Mouse (Mus musculus): ENCODE results near the gene Eif1ad. TPM values are rescaled to one million over a fixed set of nuclear protein-coding genes. Genes with fewer than 3 reads are reported as not detected.

The Eif1ad gene
- polyA plus RNA-seq, 1 experiment from 2014 or later = 54.9 TPM

DNA sequence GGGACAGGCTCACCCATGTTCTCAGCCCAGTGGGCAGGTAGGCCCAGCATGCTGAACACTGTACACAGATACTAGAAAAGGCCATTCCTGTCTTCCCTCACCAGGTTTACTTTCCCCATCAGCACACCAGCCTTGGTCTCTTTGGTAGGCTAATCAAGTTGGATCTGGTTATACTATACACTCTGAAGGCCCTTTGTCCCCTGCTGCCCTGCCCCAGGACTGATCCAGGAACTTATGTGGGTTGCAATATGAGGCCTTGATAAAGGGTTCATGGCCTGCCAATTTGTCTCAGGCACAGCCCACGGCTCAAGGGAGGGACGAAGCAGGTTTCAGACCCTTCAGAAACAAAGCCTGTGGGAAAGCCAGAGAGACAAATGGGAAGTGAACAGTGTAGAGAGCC, 12.9 kb upstream of the Eif1ad start:
- Histone ChIP-seq H3K4me1 (peaks cover 6% of the 10 kb centered on the region), H3K27ac (no peak overlapping the region), H3K4me3 (no peak overlapping the region), H3K9ac (no peak overlapping the region), H3K9me3 (no peaks in the 10 kb centered on the region), H3K4me2 (replicated peaks) (no peak overlapping the region), H3K27me3 (peaks cover 13% of the 10 kb centered on the region), H3K36me3 (no peaks in the 10 kb centered on the region)
- ATAC-seq (ENCODE audit: low FRiP score, low read depth) = no peak
- 90% methylated on average over 2 of the region's 2 CpGs for WGBS

DNA sequence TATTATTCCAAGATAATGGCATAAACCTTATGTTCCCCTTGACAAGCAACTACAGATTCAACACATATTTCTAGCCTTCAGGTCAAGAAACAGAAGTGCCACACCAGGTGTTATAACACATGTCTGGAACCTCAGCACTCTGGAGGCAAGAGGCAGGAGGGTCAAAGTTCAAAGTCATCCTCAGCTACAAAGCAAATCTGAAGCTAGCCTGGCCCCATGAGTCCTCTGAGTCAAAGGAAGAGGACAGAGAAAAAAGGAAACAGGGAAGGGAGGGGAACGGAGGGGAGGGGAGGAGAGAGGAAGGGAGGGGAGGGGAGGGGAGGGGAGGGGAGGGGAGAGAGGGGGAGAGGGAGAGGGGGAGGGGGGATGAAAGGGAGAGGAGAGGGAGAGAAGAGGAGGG, 10.5 kb upstream of the Eif1ad start:
- no peak overlapping the region for H3K9ac ChIP-seq
- no peak overlapping the region for H3K4me3 ChIP-seq
- H3K4me2 ChIP-seq (replicated peaks) = no peak overlapping the region
- no peaks in the 10 kb centered on the region for H3K27me3 ChIP-seq
- H3K36me3 ChIP-seq = no peaks in the 10 kb centered on the region
- no peak overlapping the region for H3K27ac ChIP-seq
- no peaks in the 10 kb centered on the region for H3K4me1 ChIP-seq
- ATAC-seq (ENCODE audit: low FRiP score, low read depth) = no peak
- H3K9me3 ChIP-seq = no peaks in the 10 kb centered on the region
- WGBS = no CpG with 5 or more reads among the region's 1 CpGs

DNA sequence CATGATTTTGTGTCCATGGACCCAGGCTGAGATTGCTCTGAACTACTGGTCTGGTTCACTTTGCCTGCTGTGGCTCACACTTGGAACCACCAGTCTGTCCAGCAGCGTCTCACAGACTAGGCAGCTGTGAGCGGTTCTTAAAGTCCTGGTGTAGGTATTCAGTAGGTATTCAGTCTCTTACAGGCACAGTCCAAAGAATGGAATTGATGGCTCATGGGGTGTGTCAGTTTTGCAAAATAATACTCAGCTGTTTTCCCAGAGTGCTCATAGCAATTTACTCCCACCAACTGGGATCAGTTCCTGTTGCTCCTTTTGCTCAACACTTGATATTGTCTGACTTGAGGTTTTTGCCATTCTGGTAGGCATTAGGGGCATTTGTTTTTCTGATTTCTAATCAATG, 4.4 kb upstream of the Eif1ad start:
- no peak overlapping the region for H3K9ac ChIP-seq
- H3K27me3 ChIP-seq = no peaks in the 10 kb centered on the region
- no peak for ATAC-seq (ENCODE audit: low FRiP score, low read depth)
- no peak overlapping the region for H3K27ac ChIP-seq
- 94% methylated on average over 2 of the region's 2 CpGs for WGBS
- H3K4me2 ChIP-seq (replicated peaks) = no peak overlapping the region
- H3K36me3 ChIP-seq = peaks cover 23% of the 10 kb centered on the region
- H3K9me3 ChIP-seq = no peaks in the 10 kb centered on the region
- H3K4me3 ChIP-seq = no peak overlapping the region
- H3K4me1 ChIP-seq = peaks cover 10% of the 10 kb centered on the region

DNA sequence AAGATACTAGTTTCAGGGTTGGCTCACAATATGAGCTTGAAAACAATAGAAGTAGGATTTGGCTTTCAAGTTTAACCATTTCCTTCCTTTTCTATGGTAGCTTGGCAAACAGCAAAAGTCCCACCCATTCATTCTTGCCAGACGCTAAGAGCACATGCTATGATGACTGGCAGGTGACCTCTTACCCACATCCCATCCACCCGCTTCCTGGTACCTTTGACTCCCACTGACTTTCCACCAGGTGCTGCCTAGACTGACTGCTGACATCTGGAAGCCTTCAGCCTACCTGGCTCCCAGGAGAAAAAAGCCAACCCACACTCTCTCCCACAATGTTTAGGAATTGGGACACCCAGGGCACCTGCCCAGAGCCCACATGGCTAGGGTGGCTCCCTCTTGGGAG, 2.4 kb upstream of the Eif1ad start:
- no peak overlapping the region for H3K9ac ChIP-seq
- ATAC-seq (ENCODE audit: low FRiP score, low read depth) = no peak
- 94% methylated on average over 2 of the region's 2 CpGs for WGBS
- no peaks in the 10 kb centered on the region for H3K9me3 ChIP-seq
- H3K4me3 ChIP-seq = no peak overlapping the region
- H3K4me2 ChIP-seq (replicated peaks) = no peak overlapping the region
- H3K27ac ChIP-seq = no peak overlapping the region
- no peaks in the 10 kb centered on the region for H3K27me3 ChIP-seq
- H3K4me1 ChIP-seq = peaks cover 24% of the 10 kb centered on the region
- peaks cover 34% of the 10 kb centered on the region for H3K36me3 ChIP-seq

DNA sequence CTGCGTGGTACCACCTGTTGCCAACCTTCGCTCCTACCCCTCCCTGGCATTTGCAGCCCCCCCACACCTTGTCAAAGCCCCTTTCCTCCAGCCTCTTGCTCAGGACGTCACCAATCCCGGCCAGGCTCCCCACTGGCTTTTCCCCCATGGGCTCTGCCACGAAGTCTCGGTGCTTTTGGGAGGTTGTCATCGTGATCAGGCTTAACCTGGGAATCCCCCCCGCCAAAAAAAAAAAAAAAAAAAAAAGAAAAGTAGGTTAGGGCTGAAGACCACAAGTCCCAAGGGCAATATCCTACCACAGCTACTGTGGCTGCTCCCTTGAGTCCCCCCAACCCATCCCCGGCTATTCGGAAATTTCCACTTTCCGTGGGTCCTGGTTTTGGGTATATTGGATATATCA, 790 bp upstream of the Eif1ad start:
- Histone ChIP-seq H3K27me3 (no peaks in the 10 kb centered on the region), H3K4me2 (replicated peaks) (peak overlapping the region; percentile 93), H3K9me3 (no peaks in the 10 kb centered on the region), H3K9ac (peak overlapping the region; percentile 91), H3K4me3 (peak overlapping the region; percentile 99), H3K36me3 (peaks cover 51% of the 10 kb centered on the region), H3K27ac (no peak overlapping the region), H3K4me1 (peaks cover 24% of the 10 kb centered on the region)
- ATAC-seq (ENCODE audit: low FRiP score, low read depth) = no peak
- 17% methylated on average over 11 of the region's 11 CpGs for WGBS

DNA sequence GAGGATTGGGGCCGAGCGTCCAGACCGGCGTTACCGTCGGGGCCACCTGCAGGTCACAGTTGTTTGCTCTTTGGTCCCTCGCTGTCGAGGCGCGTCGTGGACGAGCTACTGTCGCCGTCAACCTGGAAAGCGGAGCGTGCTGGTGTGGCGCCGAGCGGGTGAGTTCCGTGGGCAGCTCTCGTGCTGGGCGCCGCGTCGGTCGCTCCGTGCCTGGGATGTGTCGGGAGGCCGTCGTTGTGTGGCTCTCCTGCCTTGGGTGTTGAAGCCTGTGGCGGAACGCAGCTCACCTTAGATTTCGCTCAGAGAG, 465 bp downstream of the Eif1ad start, which contains the start of gene Banf1:
TSS of gene Banf1 (minus strand) at position 116 of the 307 bp plus-strand sequence.
- H3K4me2 ChIP-seq (replicated peaks) = peak within 1 kb of the TSS; percentile 93
- under 1% methylated on average over 29 of the region's 33 CpGs for WGBS
- peak within 1 kb of the TSS; percentile 99 for H3K4me3 ChIP-seq
- H3K9me3 ChIP-seq = no peaks in the 10 kb centered on the region
- H3K27ac ChIP-seq = peak within 1 kb of the TSS; percentile 95
- H3K36me3 ChIP-seq = peaks cover 61% of the 10 kb centered on the region
- no peaks in the 10 kb centered on the region for H3K27me3 ChIP-seq
- H3K9ac ChIP-seq = peak within 1 kb of the TSS; percentile 91
- no peak for ATAC-seq (ENCODE audit: low FRiP score, low read depth)
- peaks cover 24% of the 10 kb centered on the region for H3K4me1 ChIP-seq

DNA sequence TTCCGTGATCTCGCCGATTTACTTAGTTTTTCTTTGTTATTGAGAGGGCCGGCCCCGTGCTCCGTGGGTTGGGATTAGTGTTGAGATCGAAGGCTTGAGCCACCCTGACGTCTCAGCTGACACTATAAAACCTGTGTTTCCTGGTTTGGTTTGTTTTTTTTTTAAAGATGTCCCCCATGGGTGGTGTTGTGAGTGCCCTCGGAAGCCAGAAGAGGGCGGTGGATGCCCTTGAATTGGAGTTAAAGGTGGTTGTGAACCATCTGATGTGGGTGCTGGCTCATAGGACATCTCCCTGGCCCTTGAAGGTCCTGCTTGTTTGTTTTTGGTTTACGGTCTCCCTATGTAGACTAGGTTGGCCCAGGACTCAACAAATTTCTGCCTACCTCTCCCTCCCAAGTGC, 914 bp downstream of the Eif1ad start:
- WGBS = 9% methylated on average over 11 of the region's 11 CpGs

DNA sequence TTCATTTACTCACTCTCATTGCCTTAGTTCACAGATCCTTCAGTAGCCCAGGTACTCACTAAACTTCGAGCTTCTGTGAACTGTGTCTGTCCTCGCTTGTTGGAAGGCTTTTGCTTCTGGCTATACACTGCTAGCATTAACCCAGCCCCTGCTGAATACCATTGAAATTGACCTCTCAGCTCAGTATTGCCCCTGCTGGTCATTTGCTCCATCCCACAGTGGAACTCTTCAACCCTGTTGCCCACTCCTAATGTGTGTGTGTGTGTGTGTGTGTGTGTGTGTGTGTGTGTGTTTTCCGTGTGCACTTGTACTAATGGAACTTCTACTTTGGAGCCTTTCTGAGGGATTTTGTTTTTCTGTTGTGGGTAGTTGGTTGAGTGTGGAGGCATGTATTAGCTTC, 4.4 kb downstream of the Eif1ad start:
- ATAC-seq (ENCODE audit: low FRiP score, low read depth) = no peak
- Histone ChIP-seq H3K9ac (no peak overlapping the region), H3K4me2 (replicated peaks) (no peak overlapping the region), H3K4me3 (no peak overlapping the region), H3K4me1 (peaks cover 15% of the 10 kb centered on the region), H3K27ac (no peak overlapping the region), H3K36me3 (peaks cover 63% of the 10 kb centered on the region), H3K9me3 (no peaks in the 10 kb centered on the region), H3K27me3 (no peaks in the 10 kb centered on the region)
- 89% methylated on average over 3 of the region's 3 CpGs for WGBS

More for the DNA sequence above, 914 bp downstream of the Eif1ad start:
- Histone ChIP-seq H3K36me3 (peaks cover 65% of the 10 kb centered on the region), H3K27ac (peak overlapping the region; percentile 95; the same call in 1 of the 2 replicates), H3K4me2 (replicated peaks) (peak overlapping the region; percentile 93), H3K4me1 (peaks cover 24% of the 10 kb centered on the region), H3K27me3 (no peaks in the 10 kb centered on the region), H3K4me3 (peak overlapping the region; percentile 99), H3K9ac (peak overlapping the region; percentile 91), H3K9me3 (no peaks in the 10 kb centered on the region)
- no peak for ATAC-seq (ENCODE audit: low FRiP score, low read depth)

DNA sequence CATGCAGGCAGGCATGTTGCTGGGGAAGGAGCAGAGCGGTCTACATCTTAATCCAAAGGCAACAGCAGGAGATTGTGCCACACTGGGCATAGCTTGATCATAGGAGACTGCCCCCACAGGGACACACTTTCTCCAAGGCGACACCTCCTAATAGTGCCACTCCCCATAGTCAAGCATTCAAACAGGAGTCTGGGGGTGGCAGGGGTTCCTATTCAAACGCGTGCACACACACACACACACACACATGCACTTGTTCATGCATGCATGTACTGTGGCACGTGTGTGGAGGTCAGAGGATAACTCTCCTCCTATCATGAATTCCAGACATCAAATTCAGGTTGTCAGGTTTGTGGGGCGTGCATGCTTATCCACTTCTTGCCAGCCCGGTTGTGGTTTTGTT, 6.2 kb downstream of the Eif1ad start:
- H3K36me3 ChIP-seq = peaks cover 77% of the 10 kb centered on the region
- 92% methylated on average over 7 of the region's 7 CpGs for WGBS
- no peak overlapping the region for H3K27ac ChIP-seq
- H3K9me3 ChIP-seq = no peaks in the 10 kb centered on the region
- H3K4me2 ChIP-seq (replicated peaks) = no peak overlapping the region
- peaks cover 11% of the 10 kb centered on the region for H3K4me1 ChIP-seq
- ATAC-seq (ENCODE audit: low FRiP score, low read depth) = no peak
- no peaks in the 10 kb centered on the region for H3K27me3 ChIP-seq
- H3K9ac ChIP-seq = no peak overlapping the region
- no peak overlapping the region for H3K4me3 ChIP-seq

DNA sequence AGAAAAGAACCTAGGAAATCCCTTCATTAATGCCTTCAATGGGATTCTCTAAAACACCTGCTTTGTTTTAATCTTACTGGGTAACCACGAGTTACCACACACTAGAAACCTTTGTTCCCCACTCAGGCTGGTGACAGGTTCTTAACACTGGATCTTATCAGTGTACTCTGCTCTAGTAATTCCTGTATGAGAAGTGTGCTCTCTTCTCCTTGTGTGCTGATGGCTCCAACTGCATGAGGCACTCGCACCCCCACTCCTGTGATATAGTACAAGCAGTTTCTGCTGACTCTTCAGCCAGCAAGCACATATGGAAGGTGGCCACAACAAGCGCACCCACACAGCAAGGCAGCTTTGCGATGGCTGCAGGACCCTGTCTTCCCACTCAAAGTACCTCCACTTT, 7.6 kb downstream of the Eif1ad start:
- Histone ChIP-seq H3K27me3 (no peaks in the 10 kb centered on the region), H3K36me3 (peaks cover 80% of the 10 kb centered on the region), H3K9me3 (no peaks in the 10 kb centered on the region), H3K4me2 (replicated peaks) (no peak overlapping the region), H3K4me1 (no peaks in the 10 kb centered on the region), H3K4me3 (no peak overlapping the region), H3K27ac (no peak overlapping the region), H3K9ac (no peak overlapping the region)
- ATAC-seq (ENCODE audit: low FRiP score, low read depth) = no peak
- 82% methylated on average over 4 of the region's 4 CpGs for WGBS

DNA sequence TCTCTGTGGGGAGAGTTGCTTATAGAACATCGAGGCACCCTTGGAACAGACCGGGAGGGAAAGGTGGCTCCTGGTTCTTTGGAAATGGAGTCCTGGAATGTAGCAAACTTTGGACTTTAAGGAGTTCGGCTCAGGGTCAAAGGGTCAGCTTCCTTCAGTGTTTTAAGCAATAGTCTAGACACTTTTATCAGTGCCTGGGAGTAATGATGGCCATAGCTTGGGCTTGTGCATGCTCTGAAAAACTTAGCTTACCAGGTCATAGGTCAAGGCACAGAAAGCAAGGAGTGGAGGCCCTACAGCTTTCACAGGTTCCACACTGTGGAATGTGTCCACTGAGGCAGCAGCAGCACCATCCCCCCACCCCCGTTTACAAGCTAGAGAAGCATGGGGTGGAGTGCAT, 8.2 kb downstream of the Eif1ad start:
- Histone ChIP-seq H3K27ac (no peak overlapping the region), H3K27me3 (no peaks in the 10 kb centered on the region), H3K9me3 (no peaks in the 10 kb centered on the region), H3K36me3 (peaks cover 80% of the 10 kb centered on the region), H3K4me1 (no peaks in the 10 kb centered on the region), H3K9ac (no peak overlapping the region), H3K4me3 (no peak overlapping the region), H3K4me2 (replicated peaks) (no peak overlapping the region)
- WGBS = 76% methylated on average over 4 of the region's 4 CpGs
- ATAC-seq (ENCODE audit: low FRiP score, low read depth) = no peak

DNA sequence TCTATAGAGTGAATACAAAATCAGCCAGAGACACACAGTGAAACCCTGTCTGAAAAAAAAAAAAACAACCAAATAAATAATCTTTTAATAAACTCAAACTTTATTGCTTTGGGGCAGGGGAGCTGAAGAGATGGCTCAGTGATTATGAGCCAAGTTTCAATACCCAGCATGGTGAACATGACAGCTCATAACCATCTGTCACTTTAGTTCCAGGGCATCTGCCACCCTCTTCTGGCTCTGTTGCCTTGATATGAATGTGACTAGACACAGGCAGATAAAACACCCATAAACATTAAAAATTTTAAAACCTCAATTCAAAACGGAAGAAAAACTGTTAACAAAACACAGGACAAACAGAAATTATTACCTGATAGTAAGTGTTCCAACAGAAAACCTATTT, 10.9 kb downstream of the Eif1ad start:
- Histone ChIP-seq H3K4me2 (replicated peaks) (no peak overlapping the region), H3K4me3 (no peak overlapping the region), H3K9me3 (no peaks in the 10 kb centered on the region), H3K4me1 (no peaks in the 10 kb centered on the region), H3K36me3 (peaks cover 82% of the 10 kb centered on the region), H3K9ac (no peak overlapping the region), H3K27ac (no peak overlapping the region), H3K27me3 (no peaks in the 10 kb centered on the region)
- 95% methylated on average over 1 of the region's 1 CpGs for WGBS
- ATAC-seq (ENCODE audit: low FRiP score, low read depth) = no peak

DNA sequence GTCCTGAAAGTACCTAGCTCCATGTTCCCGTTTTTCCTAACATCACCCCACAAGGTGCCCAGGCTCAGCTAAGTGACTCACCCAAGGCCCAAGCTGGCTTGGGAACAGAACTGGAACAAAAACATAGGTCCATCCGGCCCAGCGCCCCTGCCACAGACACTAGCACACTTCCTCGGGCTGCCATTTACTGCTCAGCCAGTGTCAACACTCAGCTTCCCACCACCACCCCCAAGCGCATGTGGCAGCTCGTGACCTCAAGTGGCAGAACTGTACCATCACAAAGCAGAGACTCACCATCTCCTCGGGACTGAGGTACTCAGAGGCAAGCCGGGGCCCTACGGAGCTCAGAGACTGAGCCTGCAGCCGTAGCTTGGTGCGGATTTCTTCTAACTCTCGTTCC, 16.8 kb downstream of the Eif1ad start:
- Histone ChIP-seq H3K9me3 (no peaks in the 10 kb centered on the region), H3K4me3 (no peak overlapping the region), H3K4me2 (replicated peaks) (no peak overlapping the region), H3K4me1 (peaks cover 17% of the 10 kb centered on the region), H3K36me3 (peaks cover 85% of the 10 kb centered on the region), H3K9ac (no peak overlapping the region), H3K27ac (no peak overlapping the region), H3K27me3 (no peaks in the 10 kb centered on the region)
- ATAC-seq (ENCODE audit: low FRiP score, low read depth) = no peak
- WGBS = 95% methylated on average over 12 of the region's 12 CpGs

Measured in limb, embryonic 13.5 days (tissue).